Mouse (Mus musculus) ES-E14 (cell line): Measurements from ENCODE around the gene Nfkb2.

ENCODE experiments used
- HCFC1 ChIP-seq: IDR thresholded peaks from 2 replicates; pipeline ENCODE4 v1.6.1; 2012; ENCODE audit warnings: low read length, inconsistent platforms, borderline replicate concordance; ENCODE audit not compliant: insufficient read depth
- MAFK ChIP-seq: IDR thresholded peaks from 2 replicates; pipeline ENCODE4 v1.6.1; 2014; ENCODE audit warnings: mild to moderate bottlenecking, low read depth, low read length, inconsistent platforms; ENCODE audit not compliant: insufficient read depth
- ZC3H11A ChIP-seq: IDR thresholded peaks from 2 replicates; pipeline ENCODE4 v1.6.1; 2012; ENCODE audit warnings: low read depth, mild to moderate bottlenecking, inconsistent platforms, low read length, borderline replicate concordance
- ZNF384 ChIP-seq: IDR thresholded peaks from 2 replicates; pipeline ENCODE4 v1.6.1; 2012; ENCODE audit warnings: low read depth, low read length, inconsistent platforms

- TF ChIP-seq ZC3H11A (no peak), ZNF384 (no peak), HCFC1 (no peak), MAFK (no peak)
These were observed 46.2 kb downstream of the Nfkb2 start, which contains the start of gene 2310034G01Rik for GRCm38 (mm10) chr19:46350168-46350932.
